Mouse (Mus musculus) bone marrow macrophage, adult 2 months (primary cell): ENCODE results near the gene Atp6v1fnb. TPM values are rescaled to one million over a fixed set of nuclear protein-coding genes. Genes with fewer than 3 reads are reported as not detected.

Experiments
- H3K27ac ChIP-seq: 2 replicates; pipeline ENCODE4 v1.5.1; 2012; ENCODE audit warnings: low read depth, low read length; ENCODE audit not compliant: insufficient read depth
- H3K4me1 ChIP-seq: 2 replicates; pipeline ENCODE4 v1.6.1; 2012; ENCODE audit warnings: low read length; ENCODE audit not compliant: control insufficient read depth, insufficient read depth
- H3K4me3 ChIP-seq: 2 replicates; pipeline ENCODE4 v1.5.1; 2012; ENCODE audit warnings: mild to moderate bottlenecking, low read length, moderate library complexity; ENCODE audit not compliant: insufficient read depth
- CTCF ChIP-seq: IDR thresholded peaks from 2 replicates; pipeline ENCODE4 v1.5.1; 2012; ENCODE audit warnings: low read depth, mild to moderate bottlenecking, low read length, moderate library complexity
- POLR2A ChIP-seq: IDR thresholded peaks from 2 replicates; pipeline ENCODE4 v1.6.1; 2012; ENCODE audit warnings: mild to moderate bottlenecking, low read depth, low read length, borderline replicate concordance
- polyA plus RNA-seq: library from polyadenylated mRNA; stranded (reverse); fragments of >200 nt; gene quantifications from 2 replicates; pipeline ENCODE4 v1.2.4, GENCODE M21; 2012; ENCODE audit not compliant: missing spikeins, insufficient read depth, insufficient read length

Gene Atp6v1fnb
- polyA plus RNA-seq, 1 experiment, result not detected

GRCm38 (mm10) chr6:29496270-29496669 lies 25.0 kb downstream of the Atp6v1fnb start:
- Histone ChIP-seq H3K4me3 (no peak overlapping the region), H3K27ac (no peak overlapping the region), H3K4me1 (no peaks in the 10 kb centered on the region)
- TF ChIP-seq CTCF (no peak), POLR2A (no peak)

- no peak overlapping the region for H3K27ac ChIP-seq
- H3K4me3 ChIP-seq, result no peak overlapping the region
- TF ChIP-seq POLR2A, result no peak
- no peak for TF ChIP-seq CTCF
- H3K4me1 ChIP-seq, result no peaks in the 10 kb centered on the region
Observed at GRCm38 (mm10) chr6:29497791-29498190, 26.6 kb downstream of the Atp6v1fnb start.

GRCm38 (mm10) chr6:29500177-29500576 lies 28.9 kb downstream of the Atp6v1fnb start:
- H3K4me3 ChIP-seq, result no peak overlapping the region
- no peak for TF ChIP-seq POLR2A
- TF ChIP-seq CTCF, result no peak
- no peaks in the 10 kb centered on the region for H3K4me1 ChIP-seq
- no peak overlapping the region for H3K27ac ChIP-seq

GRCm38 (mm10) chr6:29500810-29501209 lies 29.6 kb downstream of the Atp6v1fnb start:
- no peak for TF ChIP-seq CTCF
- TF ChIP-seq POLR2A, result no peak
- no peaks in the 10 kb centered on the region for H3K4me1 ChIP-seq
- H3K4me3 ChIP-seq, result no peak overlapping the region
- no peak overlapping the region for H3K27ac ChIP-seq

GRCm38 (mm10) chr6:29501599-29501998 lies 30.4 kb downstream of the Atp6v1fnb start:
- TF ChIP-seq POLR2A, result no peak
- Histone ChIP-seq H3K4me1 (no peaks in the 10 kb centered on the region), H3K4me3 (no peak overlapping the region), H3K27ac (no peak overlapping the region)

- H3K4me1 ChIP-seq, result no peaks in the 10 kb centered on the region
- TF ChIP-seq CTCF (no peak), POLR2A (no peak)
- no peak overlapping the region for H3K27ac ChIP-seq
- H3K4me3 ChIP-seq, result no peak overlapping the region
Observed at GRCm38 (mm10) chr6:29505493-29505892, 34.3 kb downstream of the Atp6v1fnb start.

GRCm38 (mm10) chr6:29506834-29507233 lies 35.6 kb downstream of the Atp6v1fnb start:
- TF ChIP-seq POLR2A, result no peak
- TF ChIP-seq CTCF, result no peak
- no peak overlapping the region for H3K4me3 ChIP-seq
- no peak overlapping the region for H3K27ac ChIP-seq
- H3K4me1 ChIP-seq, result no peaks in the 10 kb centered on the region

- no peaks in the 10 kb centered on the region for H3K4me1 ChIP-seq
- peak within 1 kb of the TSS; percentile 51 for H3K4me3 ChIP-seq
- TF ChIP-seq CTCF (no peak), POLR2A (no peak)
- H3K27ac ChIP-seq, result no peak within 1 kb of the TSS
Observed at GRCm38 (mm10) chr6:29507447-29508309, 36.4 kb downstream of the Atp6v1fnb start, which contains the start of gene Kcp. Gene Kcp, minus strand, starts transcription at chr6:29507952.

GRCm38 (mm10) chr6:29509086-29509485 lies 37.8 kb downstream of the Atp6v1fnb start:
- peaks cover 5% of the 10 kb centered on the region for H3K4me1 ChIP-seq
- TF ChIP-seq CTCF, result no peak
- TF ChIP-seq POLR2A, result no peak
- no peak overlapping the region for H3K4me3 ChIP-seq
- no peak overlapping the region for H3K27ac ChIP-seq

GRCm38 (mm10) chr6:29513284-29513683 lies 42.0 kb downstream of the Atp6v1fnb start:
- no peak for TF ChIP-seq POLR2A
- no peak for TF ChIP-seq CTCF
- Histone ChIP-seq H3K27ac (no peak overlapping the region), H3K4me1 (peaks cover 9% of the 10 kb centered on the region), H3K4me3 (no peak overlapping the region)
